Mouse (Mus musculus) embryonic facial prominence, embryonic 11.5 days (tissue): ENCODE measurements around the gene Stk11ip. TPM values are rescaled to one million over a fixed set of nuclear protein-coding genes. Genes with fewer than 3 reads are reported as not detected.

ENCODE experiments used
- ATAC-seq: fragments of 200-750 bp; cut with Nextera tagmentation; replicated peaks from 2 replicates; pipeline ENCODE4 v1.8.0; 2017; ENCODE audit warnings: low read depth; ENCODE audit not compliant: insufficient number of reproducible peaks, low FRiP score, low TSS enrichment
- DNase-seq: peaks from one replicate; pipeline ENCODE4 v3.0.0-alpha.2; 2015; ENCODE audit warnings: low spot score
- H3K27ac ChIP-seq: fragments of 300-500 bp; sonication (generic); replicated peaks from 2 replicates; pipeline ENCODE4 v1.5.1; 2014; ENCODE audit warnings: mild to moderate bottlenecking, low read depth, low read length, control low read depth
- H3K27me3 ChIP-seq: fragments of 300-500 bp; sonication (generic); 2 replicates; pipeline ENCODE4 v1.6.1; 2014; ENCODE audit warnings: mild to moderate bottlenecking, low read length, moderate library complexity, mixed read lengths; ENCODE audit not compliant: control insufficient read depth, insufficient read depth
- H3K36me3 ChIP-seq: fragments of 300-500 bp; sonication (generic); replicated peaks from 2 replicates; pipeline ENCODE4 v1.6.1; 2014; ENCODE audit warnings: low read depth, mild to moderate bottlenecking, low read length, moderate library complexity, mixed read lengths; ENCODE audit not compliant: control insufficient read depth, insufficient read depth
- H3K4me1 ChIP-seq: fragments of 300-500 bp; sonication (generic); 2 replicates; pipeline ENCODE4 v1.6.1; 2014; ENCODE audit warnings: low read length, mixed read lengths; ENCODE audit not compliant: control insufficient read depth, insufficient read depth
- H3K4me2 ChIP-seq: fragments of 300-500 bp; sonication (generic); 2 replicates; pipeline ENCODE4 v1.6.1; 2014; ENCODE audit warnings: low read depth, mild to moderate bottlenecking, control low read depth, low read length, moderate library complexity
- H3K4me3 ChIP-seq: fragments of 300-500 bp; sonication (generic); 2 replicates; pipeline ENCODE4 v1.5.1; 2014; ENCODE audit warnings: low read depth, low read length, control low read depth
- H3K9ac ChIP-seq: fragments of 300-500 bp; sonication (generic); replicated peaks from 2 replicates; pipeline ENCODE4 v1.6.1; 2014; ENCODE audit warnings: mild to moderate bottlenecking, control low read depth, low read length
- H3K9me3 ChIP-seq: fragments of 300-500 bp; sonication (generic); replicated peaks from 2 replicates; pipeline ENCODE4 v1.6.1; 2016; ENCODE audit warnings: mild to moderate bottlenecking, low read length, inconsistent platforms, mixed read lengths; ENCODE audit not compliant: control insufficient read depth
- WGBS: fragments of 180-500 bp; shearing (Covaris S2); extraction: QIAGEN DNeasy Blood & Tissue Kit; methylation state at CpG from one replicate; pipeline ENCODE4 v1.1.7; 2014; 5-methylcytosine and 5-hydroxymethylcytosine counted together
- polyA plus RNA-seq: library from polyadenylated mRNA; unstranded; fragments of >200 nt; fragmentation: Nextera tagmentation; extraction: Ambion mirVana; gene quantifications from 2 replicates; pipeline ENCODE4 v1.2.1, GENCODE M21; 2014

The Stk11ip gene
- polyA plus RNA-seq, 1 experiment from 2014 or later, result 11.4 TPM

- Histone ChIP-seq H3K9ac (no peak overlapping the region), H3K9me3 (no peaks in the 10 kb centered on the region), H3K36me3 (peaks cover 2% of the 10 kb centered on the region), H3K27me3 (no peaks in the 10 kb centered on the region), H3K4me3 (no peak overlapping the region), H3K4me2 (no peak overlapping the region), H3K4me1 (no peaks in the 10 kb centered on the region), H3K27ac (no peak overlapping the region)
- WGBS, result 50% methylated on average over 12 of the region's 12 CpGs
- ATAC-seq (no peak), DNase-seq (peak; percentile 81)
These were observed 26.3 kb upstream of the Stk11ip start for GRCm38 (mm10) chr1:75494878-75495548.

- Histone ChIP-seq H3K36me3 (peaks cover 12% of the 10 kb centered on the region), H3K4me3 (no peak overlapping the region), H3K27ac (no peak overlapping the region), H3K27me3 (no peaks in the 10 kb centered on the region), H3K4me1 (no peaks in the 10 kb centered on the region), H3K9me3 (no peaks in the 10 kb centered on the region), H3K4me2 (no peak overlapping the region), H3K9ac (no peak overlapping the region)
- DNase-seq, result no peak
- ATAC-seq, result no peak
- 85% methylated on average over 4 of the region's 4 CpGs for WGBS
These were observed 22.4 kb upstream of the Stk11ip start for GRCm38 (mm10) chr1:75498897-75499296.

- no peaks in the 10 kb centered on the region for H3K9me3 ChIP-seq
- H3K4me1 ChIP-seq, result no peaks in the 10 kb centered on the region; the same call in 1 of the 2 replicates
- no peak overlapping the region for H3K27ac ChIP-seq
- DNase-seq (no peak), ATAC-seq (no peak)
- H3K27me3 ChIP-seq, result no peaks in the 10 kb centered on the region
- H3K9ac ChIP-seq, result no peak overlapping the region
- 83% methylated on average over 7 of the region's 7 CpGs for WGBS
- peaks cover 12% of the 10 kb centered on the region for H3K36me3 ChIP-seq
- H3K4me2 ChIP-seq, result no peak overlapping the region
- H3K4me3 ChIP-seq, result no peak overlapping the region
These were observed 21.9 kb upstream of the Stk11ip start for GRCm38 (mm10) chr1:75499441-75499840.

GRCm38 (mm10) chr1:75501905-75502304, 19.4 kb upstream of the Stk11ip start:
- WGBS, result 92% methylated on average over 9 of the region's 9 CpGs
- H3K36me3 ChIP-seq, result peaks cover 12% of the 10 kb centered on the region
- ATAC-seq, result no peak

GRCm38 (mm10) chr1:75502945-75503650, 18.2 kb upstream of the Stk11ip start:
- H3K36me3 ChIP-seq, result peaks cover 10% of the 10 kb centered on the region
- DNase-seq (no peak), ATAC-seq (no peak)
- no peak overlapping the region for H3K27ac ChIP-seq
- H3K4me3 ChIP-seq, result no peak overlapping the region
- no peak overlapping the region for H3K4me2 ChIP-seq
- H3K27me3 ChIP-seq, result no peaks in the 10 kb centered on the region
- no peaks in the 10 kb centered on the region; the same call in 1 of the 2 replicates for H3K4me1 ChIP-seq
- no peak overlapping the region for H3K9ac ChIP-seq
- 81% methylated on average over 25 of the region's 25 CpGs for WGBS
- H3K9me3 ChIP-seq, result no peaks in the 10 kb centered on the region

More at GRCm38 (mm10) chr1:75501905-75502304, 19.4 kb upstream of the Stk11ip start:
- no peak overlapping the region for H3K27ac ChIP-seq
- H3K9me3 ChIP-seq, result no peaks in the 10 kb centered on the region
- H3K4me1 ChIP-seq, result no peaks in the 10 kb centered on the region; the same call in 1 of the 2 replicates
- DNase-seq, result no peak
- no peak overlapping the region for H3K4me3 ChIP-seq
- H3K9ac ChIP-seq, result no peak overlapping the region
- no peak overlapping the region for H3K4me2 ChIP-seq
- no peaks in the 10 kb centered on the region for H3K27me3 ChIP-seq

- Histone ChIP-seq H3K36me3 (peaks cover 10% of the 10 kb centered on the region), H3K9me3 (no peaks in the 10 kb centered on the region), H3K4me2 (no peak overlapping the region), H3K4me3 (no peak overlapping the region), H3K27ac (no peak overlapping the region), H3K4me1 (no peaks in the 10 kb centered on the region; the same call in 1 of the 2 replicates), H3K9ac (no peak overlapping the region), H3K27me3 (no peaks in the 10 kb centered on the region)
- ATAC-seq (no peak), DNase-seq (no peak)
- 61% methylated on average over 23 of the region's 23 CpGs for WGBS
These were observed 17.7 kb upstream of the Stk11ip start for GRCm38 (mm10) chr1:75503651-75503980.

GRCm38 (mm10) chr1:75504256-75505045, 16.9 kb upstream of the Stk11ip start:
- 62% methylated on average over 9 of the region's 9 CpGs for WGBS
- no peak overlapping the region for H3K27ac ChIP-seq
- peaks cover 10% of the 10 kb centered on the region for H3K36me3 ChIP-seq
- H3K4me2 ChIP-seq, result peak overlapping the region; percentile 95
- H3K9ac ChIP-seq, result no peak overlapping the region
- ATAC-seq (no peak), DNase-seq (no peak)
- H3K4me3 ChIP-seq, result peak overlapping the region; percentile 91
- H3K27me3 ChIP-seq, result no peaks in the 10 kb centered on the region
- H3K9me3 ChIP-seq, result no peaks in the 10 kb centered on the region
- no peaks in the 10 kb centered on the region; the same call in 1 of the 2 replicates for H3K4me1 ChIP-seq
